Mouse (Mus musculus) ES-E14 (cell line): ENCODE results near the gene Alkbh4. TPM values are rescaled to one million over a fixed set of nuclear protein-coding genes. Genes with fewer than 3 reads are reported as not detected.

Source experiments
- DNase-seq: peaks from one replicate; pipeline ENCODE4 v3.0.0-alpha.2; 2013; ENCODE audit warnings: low read depth, low spot score
- H3K27ac ChIP-seq: 2 replicates; pipeline ENCODE4 v1.5.1; 2012; ENCODE audit warnings: low read depth, mild to moderate bottlenecking, low read length, moderate library complexity, mixed read lengths; ENCODE audit not compliant: poor library complexity, insufficient read depth, severe bottlenecking
- H3K36me3 ChIP-seq: 2 replicates; pipeline ENCODE4 v1.6.1; 2012; ENCODE audit warnings: mild to moderate bottlenecking, low read length, moderate library complexity, mixed read lengths; ENCODE audit not compliant: control insufficient read depth, poor library complexity, insufficient read depth, severe bottlenecking
- H3K4me1 ChIP-seq, 2 experiments: fragments of 150-350 bp in 1 of 2; sonication (generic) in 1 of 2; 2 replicates each; pipeline ENCODE4 v1.6.1; 2012; ENCODE audit warnings: low read length in 2 of 2, mild to moderate bottlenecking in 1 of 2, mixed read lengths in 1 of 2; ENCODE audit not compliant: control insufficient read depth in 2 of 2, insufficient read depth in 2 of 2, poor library complexity in 1 of 2
- H3K4me3 ChIP-seq, 2 experiments: fragments of 150-350 bp in 1 of 2; sonication (generic) in 1 of 2; 2 replicates each; pipeline ENCODE4 v1.5.1; 2012; ENCODE audit warnings: low read length in 2 of 2, low read depth in 1 of 2, mild to moderate bottlenecking in 1 of 2, mixed read lengths in 1 of 2; ENCODE audit not compliant: insufficient read depth in 1 of 2, poor library complexity in 1 of 2, severe bottlenecking in 1 of 2
- H3K9ac ChIP-seq: 2 replicates; pipeline ENCODE4 v1.6.1; 2012; ENCODE audit warnings: low read depth, mild to moderate bottlenecking, low read length, mixed read lengths; ENCODE audit not compliant: poor library complexity, insufficient read depth, severe bottlenecking
- H3K9me3 ChIP-seq: fragments of 150-350 bp; sonication (generic); 2 replicates; pipeline ENCODE4 v1.6.1; 2012; ENCODE audit warnings: low read depth, mild to moderate bottlenecking, low read length; ENCODE audit not compliant: control insufficient read depth, insufficient read depth
- CHD2 ChIP-seq: IDR thresholded peaks from 2 replicates; pipeline ENCODE4 v1.6.1; 2014; ENCODE audit warnings: mild to moderate bottlenecking, low read depth, low read length, inconsistent platforms
- HCFC1 ChIP-seq: IDR thresholded peaks from 2 replicates; pipeline ENCODE4 v1.6.1; 2012; ENCODE audit warnings: low read length, inconsistent platforms, borderline replicate concordance; ENCODE audit not compliant: insufficient read depth
- MAFK ChIP-seq: IDR thresholded peaks from 2 replicates; pipeline ENCODE4 v1.6.1; 2014; ENCODE audit warnings: mild to moderate bottlenecking, low read depth, low read length, inconsistent platforms; ENCODE audit not compliant: insufficient read depth
- ZC3H11A ChIP-seq: IDR thresholded peaks from 2 replicates; pipeline ENCODE4 v1.6.1; 2012; ENCODE audit warnings: low read depth, mild to moderate bottlenecking, inconsistent platforms, low read length, borderline replicate concordance
- ZNF384 ChIP-seq: IDR thresholded peaks from 2 replicates; pipeline ENCODE4 v1.6.1; 2012; ENCODE audit warnings: low read depth, low read length, inconsistent platforms
- in situ Hi-C, 2 experiments: fragments of 600-800 bp; cut with MboI; formaldehyde crosslinking; loops; one replicate each; pipeline ENCODE4 v1.15.1; 2025; ENCODE audit warnings: low sequenced_read_pairs in 2 of 2, inconsistent platforms in 1 of 2; ENCODE audit not compliant: unreplicated experiment in 2 of 2
- total RNA-seq: library from RNA; depleted of rRNA; stranded (reverse); fragments of 300-350 nt; gene quantifications from 2 replicates; pipeline ENCODE4 v1.2.3, GENCODE M21; 2012

Alkbh4 gene
- total RNA-seq, 1 experiment = 13.3 TPM

- H3K9ac ChIP-seq = no peak overlapping the region
- peaks cover 2 to 8% of the 10 kb centered on the region in 2 experiments; a peak in 3 of 4 replicates for H3K4me1 ChIP-seq
- DNase-seq = no peak
- no peaks in the 10 kb centered on the region for H3K36me3 ChIP-seq
- in situ Hi-C loops = no loop called here
- no peak overlapping the region for H3K27ac ChIP-seq
- no peak overlapping the region for H3K4me3 ChIP-seq
- no peak for TF ChIP-seq ZNF384
- no peak for TF ChIP-seq ZC3H11A
- no peak for TF ChIP-seq CHD2
- no peaks in the 10 kb centered on the region for H3K9me3 ChIP-seq
Measured at GRCm38 (mm10) chr5:136094249-136095010, 41.5 kb upstream of the Alkbh4 start.

DNA sequence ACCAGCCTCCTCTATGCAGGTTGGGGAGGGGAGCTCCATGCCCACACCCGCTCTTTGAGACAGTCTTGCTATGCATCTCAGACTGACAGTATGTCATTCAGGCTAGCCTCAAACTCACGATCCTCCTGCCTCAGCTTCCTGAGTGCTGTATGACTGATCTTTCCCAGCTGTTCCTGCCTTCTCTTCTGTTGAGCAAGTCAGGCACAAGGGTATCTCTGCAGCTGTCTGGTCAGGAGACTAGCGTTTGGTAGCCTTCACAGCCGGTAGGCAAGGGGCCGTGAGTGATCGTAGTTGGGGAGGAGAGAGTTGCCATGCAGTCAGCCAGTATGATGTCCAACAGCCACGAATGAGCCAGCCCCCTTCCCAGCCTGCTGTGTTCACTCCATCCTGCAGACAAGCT is 40.9 kb upstream of the Alkbh4 start:
- DNase-seq = no peak
- in situ Hi-C loops = no loop called here
- TF ChIP-seq ZC3H11A = no peak
- H3K27ac ChIP-seq = no peak overlapping the region
- peaks cover 2 to 10% of the 10 kb centered on the region in 2 experiments; a peak in 3 of 4 replicates for H3K4me1 ChIP-seq
- H3K9ac ChIP-seq = no peak overlapping the region
- no peak overlapping the region for H3K4me3 ChIP-seq
- H3K9me3 ChIP-seq = no peaks in the 10 kb centered on the region
- no peaks in the 10 kb centered on the region for H3K36me3 ChIP-seq

- H3K9ac ChIP-seq = no peak overlapping the region
- TF ChIP-seq ZC3H11A (no peak), MAFK (no peak), CHD2 (no peak), HCFC1 (no peak), ZNF384 (no peak)
- H3K27ac ChIP-seq = peak overlapping the region; percentile 14
- H3K36me3 ChIP-seq = no peaks in the 10 kb centered on the region
- H3K4me3 ChIP-seq = no peak overlapping the region
- no peak for DNase-seq
- no peaks in the 10 kb centered on the region for H3K9me3 ChIP-seq
- H3K4me1 ChIP-seq = peaks cover 2 to 32% of the 10 kb centered on the region in 2 experiments; a peak in 3 of 4 replicates
- in situ Hi-C loops = no loop called here
Measured at GRCm38 (mm10) chr5:136098536-136098935, 37.4 kb upstream of the Alkbh4 start.

- peak overlapping the region; percentile 8 to 56; a peak in 3 of 4 replicates for H3K4me3 ChIP-seq
- peaks cover 0 to 34% of the 10 kb centered on the region in 2 experiments; a peak in 3 of 4 replicates for H3K4me1 ChIP-seq
- no peak overlapping the region for H3K27ac ChIP-seq
- no peaks in the 10 kb centered on the region for H3K9me3 ChIP-seq
- peak; percentile 79 for DNase-seq
- no peak for TF ChIP-seq CHD2
- peak; percentile 75; the same call in 1 of the 2 replicates for TF ChIP-seq MAFK
- peak; percentile 43; the same call in 1 of the 2 replicates for TF ChIP-seq HCFC1
- peak; percentile 26; the same call in 1 of the 2 replicates for TF ChIP-seq ZNF384
- no peaks in the 10 kb centered on the region for H3K36me3 ChIP-seq
- in situ Hi-C loops = no loop called here
- H3K9ac ChIP-seq = peak overlapping the region; percentile 73
Measured at GRCm38 (mm10) chr5:136102099-136102820, 33.7 kb upstream of the Alkbh4 start.

DNA sequence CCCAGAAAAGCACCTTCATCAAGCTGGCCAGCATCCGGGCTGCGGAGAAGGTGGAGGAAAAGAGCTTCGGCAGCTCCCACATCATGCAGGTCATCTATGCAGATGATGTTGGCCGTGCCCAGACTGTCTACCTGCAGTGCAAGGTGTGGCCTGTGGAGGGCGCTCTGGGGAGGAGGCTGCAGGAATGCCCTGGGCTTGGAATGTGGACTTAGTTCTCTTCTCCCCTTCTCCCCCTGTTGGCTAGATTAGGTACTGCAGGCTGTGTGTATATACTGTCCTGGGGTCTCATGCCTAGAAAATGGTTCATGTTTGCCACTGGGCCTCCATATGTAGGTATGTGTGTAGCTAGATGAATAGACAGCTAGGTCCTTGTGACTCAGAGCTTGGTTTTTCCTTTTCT is 31.4 kb upstream of the Alkbh4 start:
- TF ChIP-seq ZC3H11A (no peak), ZNF384 (0 out of 2 replicates have a peak, but pooled peaks have one; percentile 26), MAFK (no peak), HCFC1 (peak; percentile 58; the same call in 1 of the 2 replicates)
- in situ Hi-C loops = no loop called here
- no peak overlapping the region for H3K4me3 ChIP-seq
- H3K27ac ChIP-seq = no peak overlapping the region
- no peaks in the 10 kb centered on the region for H3K9me3 ChIP-seq
- no peaks in the 10 kb centered on the region for H3K36me3 ChIP-seq
- peaks cover 0 to 37% of the 10 kb centered on the region in 2 experiments; a peak in 2 of 4 replicates for H3K4me1 ChIP-seq
- H3K9ac ChIP-seq = no peak overlapping the region
- DNase-seq = peak; percentile 94
